Mouse (Mus musculus) midbrain, embryonic 10.5 days (tissue): ENCODE data around the gene Fhl2. TPM values are rescaled to one million over a fixed set of nuclear protein-coding genes. Genes with fewer than 3 reads are reported as not detected.

Experiments used
- DNase-seq: peaks from one replicate; pipeline ENCODE4 v3.0.0-alpha.2; 2017; ENCODE audit warnings: low spot score
- H3K27ac ChIP-seq: fragments of 300-500 bp; sonication (generic); replicated peaks from 2 replicates; pipeline ENCODE4 v1.5.1; 2016; ENCODE audit warnings: mild to moderate bottlenecking
- H3K27me3 ChIP-seq: fragments of 300-500 bp; sonication (generic); 2 replicates; pipeline ENCODE4 v1.6.1; 2016; ENCODE audit warnings: low read depth, mild to moderate bottlenecking; ENCODE audit not compliant: poor library complexity, severe bottlenecking
- H3K36me3 ChIP-seq: fragments of 300-500 bp; sonication (generic); 2 replicates; pipeline ENCODE4 v1.6.1; 2016; ENCODE audit warnings: mild to moderate bottlenecking, moderate library complexity
- H3K4me1 ChIP-seq: fragments of 300-500 bp; sonication (generic); 2 replicates; pipeline ENCODE4 v1.6.1; 2016
- H3K4me3 ChIP-seq: fragments of 300-500 bp; sonication (generic); 2 replicates; pipeline ENCODE4 v1.5.1; 2016; ENCODE audit warnings: mild to moderate bottlenecking, moderate library complexity
- H3K9me3 ChIP-seq: fragments of 300-500 bp; sonication (generic); replicated peaks from 2 replicates; pipeline ENCODE4 v1.6.1; 2016; ENCODE audit warnings: mild to moderate bottlenecking
- WGBS: fragments of 180-500 bp; shearing (Covaris S2); methylation state at CpG from one replicate; pipeline ENCODE4 v1.1.7; 2016; 5-methylcytosine and 5-hydroxymethylcytosine counted together
- polyA plus RNA-seq: library from polyadenylated mRNA; unstranded; fragments of >200 nt; fragmentation: Nextera tagmentation; extraction: Ambion mirVana; gene quantifications from 2 replicates; pipeline ENCODE4 v1.2.1, GENCODE M21; 2016

Gene Fhl2
- polyA plus RNA-seq, result 6.8 and 7.1 TPM in 2 replicates

DNA sequence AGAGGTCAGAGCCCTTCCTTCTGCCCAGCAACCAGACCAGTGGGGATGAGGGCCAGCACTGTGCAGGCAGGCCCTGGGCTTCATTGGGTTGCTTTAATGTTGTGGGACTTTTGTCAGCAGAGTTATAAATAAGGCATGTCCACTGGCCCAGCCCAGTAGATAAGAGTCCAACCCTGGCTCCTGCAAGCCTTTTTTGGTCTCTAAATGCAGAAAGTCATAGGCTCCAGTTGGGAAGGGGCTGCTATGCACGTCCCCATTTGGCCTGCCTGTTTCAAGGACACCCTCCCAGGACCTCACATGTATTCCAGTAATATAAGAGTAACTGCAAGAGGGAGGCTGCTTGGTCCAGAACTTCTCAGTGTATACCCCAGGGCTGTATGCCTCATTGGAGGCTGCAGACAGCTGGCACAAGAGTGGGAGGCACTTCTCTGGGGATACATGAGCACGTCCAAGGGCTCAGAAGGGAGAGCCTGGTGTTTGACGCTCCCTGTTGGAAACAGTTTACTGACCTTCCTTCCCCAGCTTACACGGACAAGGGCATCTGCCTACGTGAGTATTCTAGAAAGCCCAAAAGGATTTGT, at the start of gene Fhl2:
Gene Fhl2 (minus strand): TSS at position 324 of the 581 bp plus-strand sequence.
- Histone ChIP-seq H3K9me3 (no peaks in the 10 kb centered on the region), H3K27me3 (no peaks in the 10 kb centered on the region), H3K4me3 (no peak within 1 kb of the TSS), H3K4me1 (no peaks in the 10 kb centered on the region), H3K36me3 (no peaks in the 10 kb centered on the region), H3K27ac (no peak within 1 kb of the TSS)
- no peak for DNase-seq
- 80% methylated on average over 5 of the region's 5 CpGs for WGBS

DNA sequence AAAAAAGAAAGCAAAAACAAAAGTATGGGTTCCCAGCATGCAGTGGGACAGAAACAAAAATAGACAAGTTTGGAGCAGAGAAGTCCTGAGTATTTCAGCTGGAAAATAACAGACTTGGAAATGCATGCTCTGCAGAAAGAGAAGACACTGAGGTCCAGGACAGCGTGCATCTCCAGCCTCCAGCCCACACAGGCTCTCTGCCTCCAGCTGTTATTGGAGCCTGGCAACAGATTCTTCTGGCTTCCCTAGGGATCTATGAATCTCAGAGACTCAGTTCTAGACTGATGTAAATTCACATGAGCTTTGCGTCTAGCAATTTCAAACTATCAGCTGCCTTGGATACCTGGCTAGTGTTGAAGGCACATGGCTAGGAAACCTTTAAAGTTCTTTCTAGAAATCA, 48.2 kb upstream of the Fhl2 start:
- DNase-seq, result no peak

DNA sequence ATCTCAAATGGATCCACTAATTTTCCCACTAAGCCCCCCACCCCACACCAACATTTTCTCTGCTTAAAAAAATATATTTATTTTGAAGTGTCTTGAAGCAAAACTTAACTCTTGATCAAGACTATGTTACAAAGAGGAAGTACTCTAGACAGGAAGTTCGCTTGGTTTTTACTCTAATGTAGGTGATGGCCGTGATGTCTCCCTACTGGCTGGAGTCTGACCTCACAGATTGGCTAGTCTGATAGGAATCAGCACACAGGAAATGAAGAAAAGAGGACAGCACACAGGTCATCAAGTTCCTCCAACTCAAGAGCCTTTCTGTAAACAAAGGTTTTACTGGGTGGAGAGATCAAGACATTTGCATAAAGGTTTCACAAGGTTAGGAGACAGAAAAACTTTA, 44.4 kb upstream of the Fhl2 start:
- 81% methylated on average over 2 of the region's 2 CpGs for WGBS
- H3K27ac ChIP-seq, result no peak overlapping the region
- DNase-seq, result no peak
- H3K27me3 ChIP-seq, result no peaks in the 10 kb centered on the region
- no peaks in the 10 kb centered on the region for H3K9me3 ChIP-seq
- H3K4me1 ChIP-seq, result no peaks in the 10 kb centered on the region
- no peaks in the 10 kb centered on the region for H3K36me3 ChIP-seq
- no peak overlapping the region for H3K4me3 ChIP-seq

More for the DNA sequence above, 48.2 kb upstream of the Fhl2 start:
- Histone ChIP-seq H3K4me3 (no peak overlapping the region), H3K9me3 (no peaks in the 10 kb centered on the region), H3K27ac (no peak overlapping the region), H3K4me1 (no peaks in the 10 kb centered on the region), H3K27me3 (no peaks in the 10 kb centered on the region), H3K36me3 (no peaks in the 10 kb centered on the region)
- WGBS, result 79% methylated on average over 2 of the region's 2 CpGs

DNA sequence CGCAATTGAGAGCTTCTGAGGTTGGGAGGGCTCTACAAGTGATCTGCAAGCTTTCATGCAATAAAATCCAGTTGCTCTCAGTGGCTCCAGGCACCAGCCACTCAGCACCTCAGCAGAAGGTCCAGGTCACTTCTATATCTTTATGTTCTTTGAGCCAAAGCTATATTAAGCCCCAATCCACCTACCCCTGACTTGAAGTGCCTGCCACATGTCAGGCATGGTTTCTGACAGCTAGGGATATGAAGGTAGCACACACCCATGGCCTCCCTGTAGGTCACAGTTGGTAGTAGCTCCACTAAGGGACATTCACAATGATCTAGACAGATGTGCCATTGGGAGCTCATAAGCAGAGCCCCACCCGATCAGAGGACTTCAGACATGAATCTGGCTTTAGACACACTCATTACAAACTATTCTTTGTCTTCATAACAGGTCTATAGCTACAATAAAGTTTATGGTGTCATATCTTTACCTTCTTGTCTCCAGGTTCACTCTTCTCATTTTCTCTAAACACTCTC, 43.1 kb upstream of the Fhl2 start:
- H3K27ac ChIP-seq, result no peak overlapping the region
- no peaks in the 10 kb centered on the region for H3K9me3 ChIP-seq
- H3K27me3 ChIP-seq, result no peaks in the 10 kb centered on the region
- H3K4me1 ChIP-seq, result no peaks in the 10 kb centered on the region
- 88% methylated on average over 2 of the region's 2 CpGs for WGBS
- no peak for DNase-seq
- H3K36me3 ChIP-seq, result no peaks in the 10 kb centered on the region
- H3K4me3 ChIP-seq, result no peak overlapping the region

DNA sequence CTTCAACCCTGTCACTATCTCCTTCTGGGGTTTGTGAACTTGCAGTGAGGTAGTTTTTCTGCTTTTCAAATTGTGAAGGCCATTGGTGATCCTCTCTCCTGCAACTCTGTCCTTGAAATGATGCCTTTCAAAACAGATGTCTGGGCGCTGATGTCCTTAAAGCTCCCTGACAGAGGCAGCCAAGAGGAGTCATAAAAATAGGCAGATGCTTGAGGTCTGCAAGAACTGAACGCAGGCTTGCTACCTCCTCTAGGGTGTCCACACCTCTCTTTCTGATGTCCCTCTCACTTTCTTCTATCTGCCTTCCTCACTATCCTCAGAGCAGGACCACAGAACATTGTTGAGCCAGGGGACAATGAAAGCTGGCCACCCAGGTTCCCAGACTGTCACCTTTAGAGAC, 41.7 kb upstream of the Fhl2 start:
- no peaks in the 10 kb centered on the region for H3K9me3 ChIP-seq
- DNase-seq, result no peak
- no peaks in the 10 kb centered on the region for H3K36me3 ChIP-seq
- WGBS, result 88% methylated on average over 2 of the region's 2 CpGs
- H3K27ac ChIP-seq, result no peak overlapping the region
- H3K27me3 ChIP-seq, result no peaks in the 10 kb centered on the region
- no peak overlapping the region for H3K4me3 ChIP-seq
- no peaks in the 10 kb centered on the region for H3K4me1 ChIP-seq

DNA sequence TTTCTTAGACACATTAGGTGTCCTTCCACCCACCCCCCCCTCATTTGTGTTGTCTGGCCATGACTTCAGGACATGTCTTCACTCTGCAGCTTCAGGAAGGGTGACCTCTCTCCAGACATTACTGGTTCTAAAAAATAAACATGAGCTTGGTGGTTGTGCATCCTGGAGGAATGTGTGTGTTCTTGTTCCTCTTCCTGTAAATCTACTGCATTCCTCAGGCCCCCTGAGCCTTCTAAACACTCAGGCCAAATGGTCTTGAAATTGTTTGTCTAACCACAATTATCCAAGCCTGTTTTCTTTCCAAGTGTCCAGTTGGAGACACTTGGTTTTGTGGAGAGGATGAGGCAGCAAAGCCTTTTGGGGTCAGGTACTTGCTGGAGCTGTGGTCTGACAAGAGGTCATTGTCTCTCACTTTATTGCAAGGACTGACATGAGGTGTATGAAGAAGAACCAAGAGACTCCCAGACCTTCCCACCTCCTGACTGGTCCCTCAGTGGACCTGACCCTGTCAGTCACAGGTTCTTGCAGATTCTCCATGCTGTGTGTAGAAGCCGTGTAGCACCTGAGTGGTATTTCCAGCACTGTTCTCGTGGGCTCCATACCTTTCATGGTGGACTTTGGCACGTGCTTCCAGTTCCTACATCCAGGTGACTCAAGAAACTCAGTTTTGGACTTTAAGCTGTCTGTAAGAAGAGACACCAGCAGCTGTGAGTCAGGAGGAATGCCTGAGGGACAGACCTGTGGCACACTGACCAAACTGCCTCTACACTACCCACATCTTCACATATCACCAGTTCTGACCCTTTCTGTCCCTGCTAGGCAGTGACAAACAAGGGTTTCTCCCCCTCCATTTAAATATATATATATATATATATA, 40.8 kb upstream of the Fhl2 start:
- Histone ChIP-seq H3K27ac (no peak overlapping the region), H3K27me3 (no peaks in the 10 kb centered on the region), H3K36me3 (no peaks in the 10 kb centered on the region), H3K4me1 (no peaks in the 10 kb centered on the region), H3K4me3 (no peak overlapping the region), H3K9me3 (no peaks in the 10 kb centered on the region)
- whole genome bisulfite sequencing, result 90% methylated on average over 3 of the region's 3 CpGs
- DNase-seq, result no peak

DNA sequence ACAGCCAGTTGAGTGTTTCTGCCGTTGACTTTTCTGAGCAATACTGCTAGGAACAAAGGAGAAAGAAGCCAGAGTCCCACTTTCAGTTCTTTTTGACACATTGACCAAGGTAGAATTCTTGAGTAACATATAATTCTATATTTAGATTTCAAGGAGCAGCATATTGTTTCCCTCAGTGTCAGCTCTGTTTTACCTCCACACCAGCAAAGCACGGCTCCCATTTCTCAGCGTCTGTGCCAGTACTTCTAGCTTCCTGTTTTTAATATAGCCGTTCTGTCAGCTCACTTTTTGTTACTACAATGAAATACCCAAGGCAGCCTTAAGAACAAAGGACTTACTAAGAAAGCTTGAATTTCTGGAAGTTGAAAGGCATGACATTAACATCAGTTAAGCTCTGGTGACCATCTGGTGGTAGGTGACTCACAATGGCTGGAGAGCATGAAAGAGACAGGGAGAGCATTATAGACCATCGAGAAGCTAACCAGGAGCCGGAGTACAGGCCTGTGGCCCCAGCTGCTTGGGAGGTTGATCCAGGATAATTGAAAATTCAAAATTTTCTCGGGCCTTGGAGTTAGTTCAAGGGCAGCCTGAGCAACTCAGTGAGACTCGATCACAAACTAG, 28.9 kb upstream of the Fhl2 start:
- no peak overlapping the region for H3K4me3 ChIP-seq
- H3K36me3 ChIP-seq, result no peaks in the 10 kb centered on the region
- H3K27ac ChIP-seq, result no peak overlapping the region
- no peaks in the 10 kb centered on the region for H3K4me1 ChIP-seq
- DNase-seq, result no peak
- 80% methylated on average over 8 of the region's 8 CpGs for WGBS
- no peaks in the 10 kb centered on the region for H3K9me3 ChIP-seq
- H3K27me3 ChIP-seq, result no peaks in the 10 kb centered on the region

DNA sequence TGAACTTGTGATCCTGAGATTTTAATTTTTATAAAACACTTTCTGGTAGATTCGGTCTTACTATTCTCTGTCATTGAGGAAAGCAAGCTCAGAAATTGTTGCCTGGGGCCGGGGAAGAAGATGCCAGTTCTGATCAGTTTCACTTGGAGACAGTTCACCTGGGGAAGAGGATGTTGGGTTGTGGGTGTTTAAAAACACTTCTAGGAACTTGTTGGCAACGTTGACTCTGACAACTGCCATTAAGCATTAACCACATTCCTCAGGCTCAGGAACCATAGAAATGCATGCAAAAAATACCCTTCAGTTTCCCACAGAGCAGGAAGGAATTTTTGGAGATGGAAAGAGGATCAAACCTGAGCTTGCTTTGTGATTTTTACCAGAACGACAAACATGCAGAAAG, 28.2 kb upstream of the Fhl2 start:
- H3K9me3 ChIP-seq, result no peaks in the 10 kb centered on the region
- DNase-seq, result no peak
- H3K36me3 ChIP-seq, result no peaks in the 10 kb centered on the region
- no peak overlapping the region for H3K27ac ChIP-seq
- no peaks in the 10 kb centered on the region for H3K4me1 ChIP-seq
- H3K4me3 ChIP-seq, result no peak overlapping the region
- no peaks in the 10 kb centered on the region for H3K27me3 ChIP-seq
- 82% methylated on average over 4 of the region's 4 CpGs for WGBS

DNA sequence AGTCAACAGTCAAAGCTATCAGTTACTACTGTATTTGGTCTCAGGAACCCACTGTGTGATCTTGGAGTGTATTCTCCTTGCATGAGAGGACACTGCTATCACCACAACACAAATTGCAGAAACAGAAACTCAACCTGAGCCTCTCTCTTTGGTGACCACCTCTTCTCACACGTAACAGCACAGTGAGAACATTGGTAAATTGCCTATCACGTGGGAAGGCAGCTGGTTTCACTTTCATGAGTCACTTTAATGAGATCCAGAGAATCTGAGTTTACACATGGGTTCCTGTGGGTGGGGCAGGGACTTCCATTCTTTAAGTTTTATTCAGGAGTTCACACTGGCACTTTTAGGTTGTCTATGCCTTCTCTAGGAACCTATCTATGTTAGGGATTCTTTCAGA, 27.4 kb upstream of the Fhl2 start:
- 54% methylated on average over 2 of the region's 2 CpGs for WGBS
- DNase-seq, result no peak
- no peaks in the 10 kb centered on the region for H3K27me3 ChIP-seq
- H3K4me1 ChIP-seq, result no peaks in the 10 kb centered on the region
- H3K4me3 ChIP-seq, result no peak overlapping the region
- no peak overlapping the region for H3K27ac ChIP-seq
- H3K9me3 ChIP-seq, result no peaks in the 10 kb centered on the region
- H3K36me3 ChIP-seq, result no peaks in the 10 kb centered on the region

DNA sequence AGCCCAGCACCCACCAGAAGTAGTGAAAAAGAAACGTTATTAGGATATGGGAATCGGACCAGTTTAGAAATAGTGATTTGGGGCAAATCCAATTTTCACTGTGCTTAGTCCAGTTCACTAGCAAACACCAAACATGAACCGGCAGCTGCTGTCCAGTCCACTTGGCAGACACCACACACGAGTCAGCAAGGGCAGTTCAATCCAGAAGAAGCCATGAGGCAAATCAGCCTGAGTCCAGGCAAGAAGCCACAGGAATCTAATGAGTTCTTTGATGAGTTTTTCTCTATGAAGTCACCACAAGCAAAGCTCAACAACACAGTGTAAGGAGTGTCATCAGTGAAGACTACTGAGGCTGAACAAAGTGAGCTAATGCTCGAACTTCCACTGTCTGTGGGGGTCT, 26.3 kb upstream of the Fhl2 start:
- no peak overlapping the region for H3K27ac ChIP-seq
- no peaks in the 10 kb centered on the region for H3K36me3 ChIP-seq
- no peak overlapping the region for H3K4me3 ChIP-seq
- no peaks in the 10 kb centered on the region for H3K9me3 ChIP-seq
- H3K4me1 ChIP-seq, result no peaks in the 10 kb centered on the region
- DNase-seq, result no peak
- no peaks in the 10 kb centered on the region for H3K27me3 ChIP-seq
- WGBS, result 89% methylated on average over 5 of the region's 5 CpGs

DNA sequence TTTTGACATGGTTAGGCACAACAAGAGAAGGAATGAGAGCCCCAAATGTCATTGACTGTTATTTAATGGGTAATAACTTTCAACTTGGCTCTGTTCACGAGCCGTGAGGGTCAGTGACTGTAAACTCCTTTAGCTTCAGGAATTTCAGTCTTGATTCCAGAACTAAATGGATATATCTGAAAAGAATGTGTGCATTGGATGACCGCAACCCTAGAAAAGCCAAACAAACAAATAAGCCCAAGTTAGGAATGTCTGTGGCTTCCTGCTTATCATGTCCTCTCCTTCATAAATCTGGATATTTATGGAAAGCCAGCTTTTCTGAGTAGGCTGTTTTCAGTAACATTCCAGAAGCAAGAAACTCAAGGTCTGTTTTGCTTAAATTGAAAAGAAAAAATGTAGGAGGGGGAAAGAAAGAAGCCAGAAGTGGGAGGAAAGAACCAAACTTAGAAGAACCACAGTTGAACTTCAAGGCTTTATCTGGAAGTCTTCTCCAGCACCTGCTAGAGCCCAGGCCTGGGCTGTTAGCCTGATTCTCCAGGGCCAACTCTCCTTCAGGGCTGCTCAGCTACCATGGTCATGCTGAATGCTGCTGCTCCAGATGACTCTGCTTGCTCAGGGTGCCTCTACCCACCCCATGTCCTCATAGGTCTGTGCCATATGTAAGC, 21.4 kb upstream of the Fhl2 start:
- 92% methylated on average over 3 of the region's 3 CpGs for WGBS
- no peaks in the 10 kb centered on the region for H3K9me3 ChIP-seq

DNA sequence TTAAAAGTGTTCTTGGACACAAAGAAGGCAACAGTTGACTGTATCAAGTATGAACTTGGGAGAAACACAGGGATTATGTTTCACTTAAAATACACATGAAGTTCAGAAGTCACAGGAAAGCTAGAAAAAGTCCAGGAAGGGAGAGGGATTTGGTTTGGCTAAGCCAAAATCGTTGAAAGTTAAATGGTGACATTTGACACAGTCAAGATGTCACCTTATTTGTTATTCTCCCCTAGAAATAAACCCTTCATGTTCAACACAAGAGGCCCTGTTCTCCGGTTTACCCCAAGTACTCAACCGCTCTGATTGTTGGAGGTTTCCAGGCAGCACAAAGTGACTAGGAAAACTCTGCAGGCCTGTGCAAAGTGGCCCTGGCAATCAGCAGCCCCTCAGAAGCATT, 18.8 kb upstream of the Fhl2 start:
- Histone ChIP-seq H3K9me3 (no peaks in the 10 kb centered on the region), H3K27ac (no peak overlapping the region), H3K4me3 (no peak overlapping the region), H3K36me3 (no peaks in the 10 kb centered on the region), H3K27me3 (no peaks in the 10 kb centered on the region), H3K4me1 (no peaks in the 10 kb centered on the region)
- 78% methylated on average over 3 of the region's 3 CpGs for WGBS
- no peak for DNase-seq

More for the DNA sequence above, 21.4 kb upstream of the Fhl2 start:
- no peaks in the 10 kb centered on the region for H3K36me3 ChIP-seq
- H3K4me3 ChIP-seq, result no peak overlapping the region
- H3K27me3 ChIP-seq, result no peaks in the 10 kb centered on the region
- DNase-seq, result no peak
- no peak overlapping the region for H3K27ac ChIP-seq
- H3K4me1 ChIP-seq, result no peaks in the 10 kb centered on the region
